Mouse (Mus musculus) MN1 (cell line): Measurements from ENCODE around the gene Tcf7l2.
A peak's percentile ranks its signal among the peaks of the same experiment; 100 is the strongest.

Experiments used
- DNase-seq: peaks from one replicate; pipeline ENCODE4 v3.0.0-alpha.2; 2016; ENCODE audit warnings: low spot score

Gene Tcf7l2

DNA sequence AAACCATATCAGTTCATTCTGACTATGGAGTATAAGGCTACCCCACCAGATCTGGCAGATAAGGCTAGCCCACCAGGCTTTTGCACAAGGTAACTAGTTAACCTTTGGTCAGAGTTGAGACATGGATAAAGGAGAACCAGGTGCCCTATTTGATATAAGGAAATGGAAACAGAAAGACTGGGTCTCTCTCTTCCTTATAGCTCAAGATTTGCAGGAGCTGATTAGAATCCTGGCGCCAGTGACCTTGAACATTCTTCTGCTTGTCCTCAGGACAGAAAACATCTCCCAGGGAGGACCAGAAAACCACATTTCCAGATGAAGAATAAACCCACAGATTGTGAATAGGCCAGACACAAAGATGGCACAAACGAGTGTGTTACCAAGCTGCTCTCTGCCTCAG lies 123.4 kb downstream of the Tcf7l2 start:
- no peak for DNase-seq

DNA sequence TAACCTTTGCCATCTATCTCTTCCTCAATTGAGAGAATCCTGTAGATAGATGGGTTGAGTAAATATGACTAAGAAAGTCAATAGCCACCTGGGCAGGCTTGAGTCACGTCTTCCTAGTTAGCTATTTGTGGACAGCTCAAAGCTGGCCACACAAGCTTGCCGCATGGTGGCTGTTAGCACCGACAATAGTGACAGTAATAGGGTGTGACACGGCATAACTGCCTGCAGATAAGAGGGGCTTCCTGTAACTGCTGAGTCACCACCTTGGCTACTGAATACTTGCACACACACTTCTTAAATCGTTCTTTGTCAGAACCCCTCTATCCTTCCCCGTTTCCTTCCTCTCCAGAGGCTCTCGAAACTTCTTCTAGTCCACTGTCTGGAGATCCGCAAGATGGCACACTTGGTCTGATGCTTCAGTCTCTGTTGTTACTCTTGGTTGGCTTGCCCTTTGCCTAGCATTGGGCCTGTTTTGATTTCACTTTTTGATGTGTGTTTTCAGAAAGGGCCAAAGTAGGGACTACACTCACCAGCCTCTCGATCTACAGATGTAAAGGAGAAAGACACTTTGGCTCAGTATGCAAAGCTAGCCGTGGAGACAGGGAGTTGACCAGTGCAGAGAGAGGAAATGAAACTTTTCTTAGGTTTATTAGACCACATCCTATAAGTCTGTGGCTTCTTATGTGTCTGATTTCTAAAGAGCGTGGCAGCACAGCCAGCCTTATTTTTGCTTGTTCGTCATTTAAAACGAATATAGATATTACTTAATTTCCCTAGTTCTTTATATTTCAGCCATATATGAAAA lies 124.4 kb downstream of the Tcf7l2 start:
- no peak for DNase-seq

DNA sequence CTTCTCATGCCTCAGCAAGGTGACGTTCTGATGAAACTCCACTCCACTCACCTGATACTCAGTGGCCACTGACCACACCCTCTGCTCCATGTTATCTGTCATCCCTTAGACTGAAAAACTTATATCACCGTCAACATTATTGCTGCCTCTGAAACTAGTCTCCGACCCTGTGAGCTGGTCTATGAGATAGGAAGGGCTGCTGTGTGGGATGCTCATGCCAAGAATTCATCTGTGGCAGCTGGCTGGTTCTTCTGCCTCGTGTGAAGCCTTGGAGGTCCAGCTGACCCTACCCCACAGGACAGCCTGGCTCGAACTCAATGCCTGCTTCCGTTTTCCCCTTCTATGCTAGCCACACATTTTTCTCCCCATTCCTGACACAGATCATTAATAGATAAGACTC lies 125.6 kb downstream of the Tcf7l2 start:
- no peak for DNase-seq

DNA sequence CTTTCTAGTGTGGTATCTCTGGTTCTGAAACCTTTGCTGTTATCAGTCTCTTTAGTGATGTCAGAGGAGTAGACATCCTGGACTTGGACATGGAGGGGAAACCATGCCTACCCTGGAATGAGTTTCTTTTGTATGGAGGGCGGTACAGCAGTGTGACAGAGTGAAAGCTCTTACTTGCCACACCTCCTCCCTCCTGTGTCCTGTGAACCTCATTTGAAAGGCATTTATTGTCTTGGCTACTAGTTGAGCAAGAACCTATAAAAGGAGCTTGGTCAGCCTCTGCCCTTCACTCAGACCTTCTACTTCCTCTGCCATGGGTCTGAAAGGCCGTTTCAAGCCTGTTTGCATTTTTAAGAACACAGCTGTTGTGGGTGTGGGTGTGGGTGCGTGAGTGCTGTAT lies 126.3 kb downstream of the Tcf7l2 start:
- no peak for DNase-seq

DNA sequence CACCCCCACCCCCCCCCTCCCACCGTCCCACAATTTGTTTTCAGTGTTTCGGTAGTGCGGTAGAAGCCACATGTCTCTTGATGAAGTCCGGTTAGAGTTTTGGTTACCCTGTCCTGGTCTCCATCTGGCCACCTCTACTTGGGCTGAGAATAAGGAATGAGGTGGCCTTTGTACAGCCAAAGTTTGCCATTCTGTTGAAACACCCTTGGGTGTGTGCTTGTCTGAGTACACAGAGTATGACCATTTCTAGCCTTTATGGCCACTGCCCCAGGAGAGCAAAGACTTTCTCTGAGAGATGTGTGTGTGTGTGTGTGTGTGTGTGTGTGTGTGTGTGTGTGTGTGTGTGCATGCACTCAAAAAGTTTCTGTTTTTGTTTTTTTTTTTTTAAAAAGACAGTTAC lies 127.0 kb downstream of the Tcf7l2 start:
- no peak for DNase-seq

DNA sequence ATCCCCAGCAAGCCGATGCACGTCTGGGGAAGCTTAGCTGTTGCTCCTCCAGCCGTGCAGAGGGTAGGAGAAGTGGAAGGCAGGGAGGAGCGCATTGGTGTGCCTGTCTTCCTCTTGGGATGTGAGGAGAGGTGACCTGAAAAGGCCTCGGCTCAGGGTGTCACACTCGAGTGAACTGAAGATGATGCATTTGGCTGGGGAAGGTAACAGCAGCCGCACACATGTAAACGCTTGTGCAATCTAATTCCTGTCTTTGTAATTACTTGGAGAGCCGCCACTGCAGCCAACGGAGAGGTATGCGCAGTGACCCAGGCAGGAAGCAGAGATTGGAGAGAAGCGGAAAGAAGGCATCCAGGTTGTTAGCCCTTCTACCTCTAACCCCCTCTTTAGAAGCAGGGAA lies 129.2 kb downstream of the Tcf7l2 start:
- DNase-seq, result no peak

DNA sequence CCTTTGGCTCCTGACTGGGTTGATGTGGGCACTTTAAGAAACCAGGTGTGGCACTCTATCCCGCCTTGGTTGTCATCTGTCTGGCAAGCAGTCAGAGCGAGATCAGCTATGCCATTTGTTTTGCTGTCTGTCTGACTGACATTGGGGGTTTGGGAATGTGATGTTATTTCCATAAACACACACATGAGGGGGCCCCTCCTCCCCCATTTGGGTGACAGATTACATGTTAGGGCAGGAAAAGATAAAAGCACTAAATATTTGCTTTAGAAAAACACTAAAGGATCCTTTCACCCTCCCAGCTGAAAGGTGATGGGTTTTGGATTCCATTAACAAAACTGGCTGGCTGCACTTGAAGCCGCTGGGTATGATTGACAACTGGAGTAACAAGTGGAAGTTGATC lies 129.9 kb downstream of the Tcf7l2 start:
- no peak for DNase-seq

DNA sequence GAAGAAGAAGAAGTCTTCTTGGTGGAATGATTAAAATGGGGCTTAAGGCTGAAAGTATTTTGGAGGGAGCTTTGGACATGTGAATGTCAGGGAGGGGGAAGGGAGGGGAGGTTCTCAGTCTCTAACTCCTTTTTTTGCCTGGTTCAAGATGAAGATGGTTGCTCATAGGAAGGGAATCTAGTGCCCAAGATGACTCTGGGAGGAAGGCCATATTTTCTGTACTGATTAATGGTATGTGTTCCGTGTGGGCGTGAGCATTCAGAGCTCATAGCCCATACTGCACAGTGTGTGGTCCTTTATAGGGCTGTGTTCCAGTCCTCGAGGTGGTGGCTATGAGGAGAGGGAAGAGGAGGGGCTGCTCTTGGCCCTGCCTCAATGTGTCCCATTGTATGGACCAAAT lies 131.6 kb downstream of the Tcf7l2 start:
- no peak for DNase-seq

DNA sequence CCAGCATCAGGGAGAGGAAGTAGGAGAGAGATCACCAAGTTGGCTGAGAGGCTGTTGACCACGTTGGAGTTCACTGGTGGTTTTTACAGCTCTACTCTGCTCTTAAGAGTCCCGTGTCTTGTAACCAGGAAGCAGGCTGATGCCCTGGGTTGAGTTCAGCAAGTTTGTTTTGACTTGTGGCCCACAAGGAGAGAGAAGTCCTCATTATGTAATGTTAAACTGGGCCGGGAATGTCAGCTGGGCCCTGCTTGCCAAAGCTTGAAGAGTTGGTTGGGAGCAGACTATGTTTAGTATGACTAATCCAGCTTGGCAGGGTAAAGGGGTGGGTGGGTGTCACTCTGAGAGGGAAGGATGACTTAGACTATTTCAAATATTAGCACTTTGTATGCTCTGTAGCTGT lies 134.9 kb downstream of the Tcf7l2 start:
- DNase-seq, result no peak

DNA sequence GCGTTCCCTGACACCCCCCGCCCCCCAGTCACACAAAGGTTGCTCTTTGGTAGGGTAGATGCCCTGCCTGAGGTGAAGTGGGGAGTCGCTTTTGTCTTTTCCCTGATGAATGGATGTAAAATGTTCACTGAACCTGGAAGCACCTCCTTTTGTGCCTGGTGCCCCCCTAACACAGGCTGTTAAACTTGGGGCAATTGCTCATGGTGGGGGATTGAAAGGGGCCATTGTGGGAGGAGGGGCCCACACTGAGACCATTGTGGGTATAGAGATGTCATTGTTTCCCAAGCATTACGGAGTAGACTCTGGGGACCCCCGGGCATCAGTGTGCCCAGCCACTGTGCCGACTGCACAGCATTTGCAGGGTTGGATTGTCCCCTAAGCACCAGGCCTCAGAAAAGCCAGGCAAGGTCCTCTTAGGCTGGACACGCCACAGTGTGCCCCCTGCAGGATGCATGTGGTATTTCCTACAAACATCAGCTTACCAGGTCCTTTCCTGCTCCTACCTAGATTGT lies 135.8 kb downstream of the Tcf7l2 start:
- DNase-seq, result no peak

DNA sequence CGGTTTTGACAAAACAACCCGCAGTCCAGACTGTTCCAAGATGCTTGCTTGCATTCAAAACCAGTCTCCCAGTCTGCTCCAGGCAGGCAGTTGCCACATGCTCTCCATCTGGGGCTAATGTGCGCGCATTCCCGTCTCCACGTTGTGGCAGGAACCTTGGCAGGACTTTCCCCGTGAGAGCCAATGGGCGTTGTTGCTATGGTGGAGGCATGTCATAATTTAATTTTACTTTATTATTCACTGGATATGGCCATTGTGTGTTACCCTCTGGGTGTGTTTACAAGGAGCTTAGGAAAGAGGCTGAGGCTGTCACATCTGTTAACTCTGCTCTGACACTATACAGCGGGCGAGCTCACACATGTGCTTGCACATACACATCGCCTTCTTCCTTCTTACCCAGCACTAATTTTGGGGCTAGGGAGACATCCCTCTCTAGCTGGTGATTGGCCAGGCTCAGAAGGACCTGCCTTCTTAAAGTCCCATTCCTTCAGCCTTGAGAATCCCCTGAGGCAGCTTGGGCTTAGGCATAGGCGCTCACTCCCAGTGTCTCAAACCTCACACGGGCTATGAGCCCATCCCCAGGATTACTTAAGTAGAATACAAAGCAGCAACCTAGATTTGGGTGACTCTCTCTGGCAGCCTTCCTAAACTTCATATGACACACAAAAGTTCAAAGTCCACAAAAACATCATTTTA lies 139.2 kb downstream of the Tcf7l2 start:
- peak; percentile 63 for DNase-seq

DNA sequence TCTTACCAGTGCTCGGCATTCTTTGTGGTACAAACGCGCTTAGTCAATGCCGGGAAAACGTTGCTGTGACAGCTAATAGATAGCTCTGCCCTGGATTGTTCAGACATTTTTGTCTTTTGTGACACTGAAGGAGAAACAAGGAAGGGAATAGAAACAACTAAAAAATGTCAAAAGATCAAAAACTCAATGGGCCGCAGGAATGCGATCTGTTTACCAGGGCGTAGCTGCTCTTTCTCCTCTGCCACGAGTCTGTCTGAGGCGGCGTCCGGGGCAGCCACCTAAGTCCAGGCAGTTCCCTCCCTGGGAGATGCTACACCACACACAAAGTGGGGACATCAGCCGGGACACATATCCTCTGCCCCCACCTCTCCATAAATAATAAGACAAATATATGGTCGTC lies 144.9 kb downstream of the Tcf7l2 start:
- no peak for DNase-seq

DNA sequence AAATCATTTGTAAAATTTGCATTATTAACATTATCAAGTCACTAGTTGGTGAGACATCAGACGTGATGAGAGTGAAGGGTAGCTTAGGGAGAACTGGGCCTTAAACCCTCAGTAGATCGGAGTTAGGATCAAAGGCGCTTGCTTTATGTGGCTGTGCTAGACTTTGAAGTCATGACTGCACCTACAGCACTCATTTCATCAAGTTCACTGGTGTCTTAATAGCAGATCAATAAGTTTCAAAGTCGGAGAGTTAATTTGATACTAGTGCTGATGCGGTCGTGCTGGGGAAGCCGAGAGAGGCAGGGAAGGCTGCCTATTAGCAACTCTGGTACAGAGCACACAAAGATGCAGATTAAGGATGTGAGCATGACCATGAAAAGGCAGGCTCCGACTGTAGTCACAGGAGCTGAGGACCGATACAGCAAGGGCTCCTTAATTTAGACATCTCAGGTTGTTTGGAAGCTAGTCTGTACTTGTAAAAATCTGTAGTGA lies 150.1 kb downstream of the Tcf7l2 start:
- DNase-seq, result no peak

DNA sequence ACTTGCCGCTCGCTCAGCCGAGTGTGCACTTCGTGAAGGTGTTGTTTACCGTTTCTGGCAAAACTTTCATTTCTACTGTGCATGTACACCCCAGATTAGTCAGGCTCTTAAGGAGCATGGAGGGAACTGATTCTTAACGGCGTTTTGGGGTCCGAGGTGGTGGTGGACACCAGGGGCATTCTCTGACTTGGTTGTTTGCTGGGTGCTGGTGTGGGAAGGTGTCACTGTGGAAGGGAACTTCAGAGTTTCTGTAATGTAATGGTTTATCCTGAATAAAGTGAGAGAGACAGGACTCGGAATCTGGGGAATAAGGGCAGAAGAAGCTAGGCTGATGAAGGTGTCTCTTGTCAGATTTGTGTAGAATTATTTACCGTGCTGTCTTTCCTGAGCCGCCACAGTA lies 151.9 kb downstream of the Tcf7l2 start:
- no peak for DNase-seq

DNA sequence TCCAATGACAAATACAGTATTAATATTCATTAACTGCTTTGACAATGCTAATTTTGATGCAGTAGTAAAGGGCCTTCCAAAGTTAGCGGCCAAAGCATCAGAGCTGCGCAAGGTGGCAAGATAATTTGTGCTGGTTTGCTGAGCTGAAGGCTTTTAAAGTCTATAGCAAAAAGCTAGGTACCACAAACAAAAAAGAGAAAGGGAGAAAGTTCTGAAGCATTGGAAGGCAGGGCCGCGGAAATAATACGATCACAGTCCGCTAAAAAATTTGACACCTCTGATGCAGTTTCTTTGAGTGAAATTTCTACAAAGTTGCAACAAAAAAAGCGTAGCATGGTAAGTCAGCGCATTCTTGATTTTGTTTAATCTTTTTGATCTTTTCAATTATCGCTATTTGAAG lies 152.8 kb downstream of the Tcf7l2 start:
- no peak for DNase-seq

DNA sequence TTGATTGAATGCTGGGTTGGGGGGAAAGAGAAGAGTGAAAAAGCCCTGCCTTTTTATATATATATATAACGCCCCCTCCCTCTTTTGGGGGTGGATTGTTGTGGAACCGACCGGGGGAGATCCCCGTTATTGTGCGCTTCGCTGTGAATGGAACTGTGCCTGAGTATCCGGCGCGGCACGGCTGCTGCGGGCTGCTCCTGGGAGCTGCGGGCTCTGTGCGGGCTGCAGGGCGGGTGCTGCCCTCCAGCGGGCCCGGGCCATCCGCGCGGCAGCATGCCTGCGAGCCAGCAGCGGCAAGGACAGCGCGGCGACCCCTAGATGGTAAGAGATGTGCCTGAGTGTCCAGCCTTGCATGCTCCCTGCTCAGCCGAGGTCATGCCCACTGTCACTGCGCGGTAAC lies 153.7 kb downstream of the Tcf7l2 start:
- peak; percentile 82 for DNase-seq

DNA sequence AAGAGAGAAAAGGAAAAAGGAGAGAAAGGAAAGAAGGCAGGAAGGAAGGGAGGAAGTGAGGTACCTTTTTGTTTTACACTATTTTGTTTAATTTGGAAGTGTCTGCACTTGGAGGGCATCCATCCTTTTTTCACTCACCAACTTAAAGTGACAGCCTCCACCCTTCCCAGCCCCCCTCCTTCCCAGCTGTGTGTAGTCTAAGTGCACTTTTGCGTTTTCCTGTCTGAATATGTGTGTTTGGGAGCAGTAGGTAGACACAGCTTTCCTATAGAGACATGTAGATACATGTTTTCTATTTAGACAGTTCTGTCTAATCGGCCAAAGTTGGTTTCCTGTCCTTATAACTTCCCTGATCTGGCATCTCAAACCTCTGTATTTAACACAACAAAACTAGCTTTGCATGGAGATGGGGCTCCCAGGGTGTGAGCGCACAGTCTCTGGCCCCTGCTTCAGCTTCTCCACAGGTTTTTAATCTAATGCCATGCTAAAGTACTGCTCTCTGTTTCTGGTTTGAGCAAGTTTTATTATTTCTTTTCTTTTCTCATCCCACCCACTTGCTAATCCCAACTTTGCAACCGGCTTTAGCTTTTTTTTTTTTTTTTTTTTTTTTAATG lies 154.3 kb downstream of the Tcf7l2 start:
- no peak for DNase-seq

DNA sequence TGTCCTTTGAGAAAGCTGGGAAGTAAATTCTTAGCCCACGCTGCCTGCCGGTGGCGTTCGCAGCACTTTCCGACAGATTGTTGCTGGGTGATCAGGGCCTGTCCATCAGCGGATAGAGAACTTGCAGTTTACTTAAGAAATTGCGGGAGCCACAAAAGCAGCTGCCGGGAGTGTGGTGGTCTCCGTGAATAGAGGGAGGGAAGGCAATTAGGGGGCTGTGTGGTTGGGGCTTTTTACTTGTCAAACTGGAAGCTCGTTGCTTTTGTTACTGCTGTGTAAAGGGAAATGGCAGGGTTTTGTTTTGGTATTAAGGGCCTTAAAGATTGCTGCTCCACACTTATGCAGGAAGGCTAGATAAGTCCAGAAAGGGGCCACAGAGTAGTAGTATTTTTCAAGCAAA lies 155.0 kb downstream of the Tcf7l2 start:
- DNase-seq, result no peak

DNA sequence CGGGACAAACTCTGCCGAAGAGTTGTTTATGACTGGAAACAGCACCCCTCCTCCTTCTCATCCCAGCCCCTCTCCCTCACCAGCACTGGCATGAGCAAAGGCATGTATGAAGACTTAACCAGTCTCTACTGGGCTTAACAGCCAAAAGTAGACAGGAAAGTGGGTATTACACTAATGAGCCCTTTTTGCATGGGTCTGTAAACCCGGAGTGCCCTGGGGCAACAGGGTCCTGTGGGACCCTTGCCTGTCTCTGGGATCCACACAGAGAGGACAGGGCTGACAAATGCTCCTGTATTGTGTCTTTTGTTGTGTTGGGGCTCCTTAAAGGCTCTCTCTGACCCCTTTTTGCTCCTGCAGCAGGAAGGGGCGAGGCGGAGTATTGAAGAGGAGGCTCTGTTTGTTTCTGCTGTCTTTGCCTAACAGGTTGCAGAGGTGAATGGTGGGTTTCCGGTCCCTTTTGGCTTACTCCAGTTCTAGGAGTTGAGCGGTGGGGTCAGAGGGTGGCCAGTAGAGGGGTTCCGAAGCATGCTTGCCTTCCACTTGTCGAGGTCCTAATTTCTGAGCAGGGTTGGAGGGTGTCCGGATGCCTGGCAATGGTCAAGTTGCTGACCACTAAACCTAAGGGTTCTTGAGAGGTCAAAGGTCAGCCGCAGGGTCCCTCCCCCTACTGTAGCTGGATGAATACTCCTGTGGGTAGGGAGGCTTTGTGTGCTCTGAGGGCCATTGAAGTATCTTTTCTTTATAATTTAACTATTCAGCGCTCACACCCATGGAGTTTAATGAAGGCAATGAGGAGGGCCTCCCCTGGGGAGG lies 161.2 kb downstream of the Tcf7l2 start:
- no peak for DNase-seq

DNA sequence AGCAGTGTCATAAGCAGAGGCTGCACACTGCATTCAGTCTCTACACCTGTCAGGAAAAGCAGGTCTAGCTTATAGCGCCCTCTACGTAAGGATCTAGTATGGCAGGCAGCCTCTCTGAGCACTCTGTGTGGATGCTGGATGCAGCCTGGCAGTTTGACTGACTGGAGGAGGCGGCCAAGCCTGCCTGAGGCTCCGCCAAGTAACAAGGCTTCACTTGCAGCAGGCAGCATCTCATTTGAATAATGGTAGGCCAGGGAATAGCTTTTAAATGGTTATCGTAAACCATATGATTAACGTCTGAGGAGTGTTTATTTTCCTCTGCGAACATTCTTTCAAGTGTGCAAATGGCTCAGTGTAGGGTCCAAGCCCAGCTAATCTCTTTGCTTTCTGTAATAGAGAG lies 167.4 kb downstream of the Tcf7l2 start:
- no peak for DNase-seq

DNA sequence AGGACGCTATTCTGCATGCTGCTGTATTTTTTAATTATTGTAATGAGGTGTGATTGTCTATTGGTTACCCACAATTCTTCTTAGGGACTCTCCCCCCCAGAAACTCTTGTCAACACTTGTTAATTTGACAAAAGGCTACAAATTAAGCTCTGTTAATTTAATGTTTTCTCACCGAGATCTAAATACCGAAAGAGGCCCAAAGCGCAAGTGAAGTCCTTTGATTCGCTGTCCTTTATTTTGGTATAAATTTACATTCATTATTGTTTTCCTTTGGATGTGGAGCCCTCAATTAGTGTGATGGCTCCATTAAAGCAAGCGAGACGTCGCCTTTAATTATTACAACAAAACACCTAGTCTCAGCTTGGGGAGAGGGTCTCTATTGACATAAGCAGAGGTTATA lies 170.3 kb downstream of the Tcf7l2 start:
- DNase-seq, result no peak

DNA sequence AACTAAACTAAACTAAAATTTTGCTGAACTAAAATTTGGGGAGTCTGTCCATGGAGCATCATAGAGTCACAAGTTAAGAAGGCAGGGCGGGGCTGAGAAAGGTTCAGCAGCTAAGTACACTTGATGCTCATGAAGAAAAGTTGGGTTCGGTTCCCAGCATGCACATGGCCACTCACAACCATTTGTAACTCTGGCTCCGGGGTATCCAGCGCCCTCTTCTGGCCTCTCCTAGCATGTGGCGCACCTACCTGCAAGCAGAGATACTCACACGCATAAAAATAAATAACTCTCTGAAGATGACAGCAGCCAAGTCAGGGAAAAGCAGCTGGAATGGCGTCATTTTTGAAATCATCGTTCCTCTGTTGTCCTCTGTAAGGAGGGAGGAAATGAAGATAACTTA lies 171.2 kb downstream of the Tcf7l2 start:
- no peak for DNase-seq
